Comparison of ENCODE assay signal across 9 mouse cellular contexts in genomic region chr7:93093371-93094058, GRCm38 (mm10). TPM values are rescaled to one million over a fixed set of nuclear protein-coding genes. Genes with fewer than 3 reads are reported as not detected.
DNase-seq lines count a peak whose midpoint lies in the region; ATAC-seq and TF ChIP-seq lines count a peak whose summit lies in the region.
"Had no signal": no experiment of that assay in that cellular context is flagged by ENCODE, and none has a peak within 500 bp of the region (broad histone marks: within the 10 kb centered on the region; RNA-seq: fewer than 3 reads in every experiment).

No protein-coding gene starts in this region.

- no peaks in the 10 kb centered on the region for H3K4me1 ChIP-seq in intestine, embryonic 14.5 days (replicated peaks; ENCODE audit: control insufficient read depth, insufficient read depth, low read length)
- no peaks in the 10 kb centered on the region for H3K4me1 ChIP-seq in intestine, postnatal 0 days (replicated peaks; ENCODE audit: control insufficient read depth, insufficient read depth, low read length)
- H3K4me1 ChIP-seq in forebrain, embryonic 16.5 days (replicated peaks; ENCODE audit: control insufficient read depth, insufficient read depth, low read length) = peaks cover 17% of the 10 kb centered on the region
- H3K4me1 ChIP-seq in heart, postnatal 0 days (ENCODE audit: control insufficient read depth, insufficient read depth) = no peaks in the 10 kb centered on the region
- H3K4me1 ChIP-seq in liver, embryonic 12.5 days = no peaks in the 10 kb centered on the region
- H3K4me1 ChIP-seq in midbrain, postnatal 0 days (ENCODE audit: insufficient read depth, low read length) = no peaks in the 10 kb centered on the region

- H3K36me3 ChIP-seq in intestine, embryonic 14.5 days (ENCODE audit: control insufficient read depth, insufficient read depth, low read length) = no peaks in the 10 kb centered on the region
- H3K36me3 ChIP-seq in intestine, postnatal 0 days (ENCODE audit: control insufficient read depth, insufficient read depth) = no peaks in the 10 kb centered on the region
- H3K36me3 ChIP-seq in forebrain, embryonic 16.5 days (ENCODE audit: control insufficient read depth, insufficient read depth) = no peaks in the 10 kb centered on the region
- no peaks in the 10 kb centered on the region for H3K36me3 ChIP-seq in heart, postnatal 0 days (replicated peaks; ENCODE audit: control insufficient read depth, insufficient read depth, low read length)
- H3K36me3 ChIP-seq in liver, embryonic 12.5 days = no peaks in the 10 kb centered on the region
- H3K36me3 ChIP-seq in midbrain, postnatal 0 days (ENCODE audit: insufficient read depth, low read length) = no peaks in the 10 kb centered on the region

- H3K27me3 ChIP-seq in intestine, embryonic 14.5 days (replicated peaks; ENCODE audit: control insufficient read depth, insufficient read depth, low read length) = no peaks in the 10 kb centered on the region
- H3K27me3 ChIP-seq in intestine, postnatal 0 days (replicated peaks; ENCODE audit: control insufficient read depth, insufficient read depth, low read length) = no peaks in the 10 kb centered on the region
- H3K27me3 ChIP-seq in forebrain, embryonic 16.5 days (replicated peaks; ENCODE audit: control insufficient read depth, insufficient read depth, low read length) = peaks cover 6% of the 10 kb centered on the region; the same call in 1 of the 2 replicates
- H3K27me3 ChIP-seq in heart, postnatal 0 days (ENCODE audit: control insufficient read depth, insufficient read depth, low read length) = no peaks in the 10 kb centered on the region
- no peaks in the 10 kb centered on the region for H3K27me3 ChIP-seq in liver, embryonic 12.5 days (replicated peaks)
- H3K27me3 ChIP-seq in midbrain, postnatal 0 days (ENCODE audit: insufficient read depth, low read length) = no peaks in the 10 kb centered on the region

- H3K9ac ChIP-seq in intestine, embryonic 14.5 days (ENCODE audit: low read length) = no peak overlapping the region
- H3K9ac ChIP-seq in intestine, postnatal 0 days (ENCODE audit: low read depth, low read length) = no peak overlapping the region
- peak overlapping the region; percentile 34 for H3K9ac ChIP-seq in forebrain, embryonic 16.5 days (replicated peaks; ENCODE audit: low read depth, low read length)
- no peak overlapping the region for H3K9ac ChIP-seq in heart, postnatal 0 days (replicated peaks; ENCODE audit: low read depth, low read length)
- H3K9ac ChIP-seq in liver, embryonic 12.5 days = no peak overlapping the region
- H3K9ac ChIP-seq in midbrain, postnatal 0 days (replicated peaks; ENCODE audit: low read length, poor library complexity, severe bottlenecking) = no peak overlapping the region

- no peak for DNase-seq in intestine, embryonic 14.5 days (ENCODE audit: low spot score)
- peak; percentile 66 for DNase-seq in heart, postnatal 0 days (ENCODE audit: low spot score)
- DNase-seq in kidney, postnatal 4 days = peak; percentile 80 to 83
- peak; percentile 94 for DNase-seq in midbrain, postnatal 0 days (ENCODE audit: low spot score)
- peak; percentile 71 for DNase-seq in testis, postnatal 10 days (ENCODE audit: low spot score)

- peak; percentile 34; the same call in 1 of the 2 replicates for TF ChIP-seq EP300 in heart, postnatal 0 days (IDR thresholded peaks at IDR 0.05; ENCODE audit: low read depth)

- H3K4me3 ChIP-seq in intestine, embryonic 14.5 days (ENCODE audit: low read depth, low read length) = no peak overlapping the region
- H3K4me3 ChIP-seq in intestine, postnatal 0 days (ENCODE audit: low read depth, low read length) = no peak overlapping the region
- H3K4me3 ChIP-seq in forebrain, embryonic 16.5 days (replicated peaks; ENCODE audit: low read length) = peak overlapping the region; percentile 1; the same call in 1 of the 2 replicates
- H3K4me3 ChIP-seq in heart, postnatal 0 days (ENCODE audit: low read depth, low read length) = no peak overlapping the region
- H3K4me3 ChIP-seq in liver, embryonic 12.5 days = no peak overlapping the region
- H3K4me3 ChIP-seq in midbrain, postnatal 0 days (ENCODE audit: low read depth, low read length) = peak overlapping the region; percentile 20; the same call in 1 of the 2 replicates
- H3K4me3 ChIP-seq: erythroblast, embryonic 14.5 days had no signal

- H3K4me2 ChIP-seq in intestine, embryonic 14.5 days (ENCODE audit: low read length) = no peak overlapping the region
- no peak overlapping the region for H3K4me2 ChIP-seq in intestine, postnatal 0 days (replicated peaks; ENCODE audit: low read depth)
- H3K4me2 ChIP-seq in forebrain, embryonic 16.5 days (ENCODE audit: low read length) = peak overlapping the region; percentile 44
- H3K4me2 ChIP-seq in heart, postnatal 0 days (ENCODE audit: low read depth, low read length) = 0 out of 2 replicates have a peak overlapping the region, but pooled peaks have one; percentile 5
- peak overlapping the region; percentile 13; the same call in 1 of the 2 replicates for H3K4me2 ChIP-seq in liver, embryonic 12.5 days
- H3K4me2 ChIP-seq in midbrain, postnatal 0 days (ENCODE audit: low read depth, low read length, poor library complexity, severe bottlenecking) = peak overlapping the region; percentile 41

- WGBS in intestine, embryonic 14.5 days = 40% methylated on average over 11 of the region's 11 CpGs
- WGBS in intestine, postnatal 0 days = 40% methylated on average over 11 of the region's 11 CpGs
- WGBS in forebrain, embryonic 16.5 days = under 1% methylated on average over 11 of the region's 11 CpGs
- WGBS in heart, postnatal 0 days = 25% methylated on average over 11 of the region's 11 CpGs
- WGBS in liver, embryonic 12.5 days (ENCODE audit: insufficient replicate concordance) = 32% methylated on average over 11 of the region's 11 CpGs
- WGBS in midbrain, postnatal 0 days = 2% methylated on average over 11 of the region's 11 CpGs

- no peaks in the 10 kb centered on the region for H3K9me3 ChIP-seq in intestine, embryonic 14.5 days (ENCODE audit: control insufficient read depth, low read length)
- H3K9me3 ChIP-seq in intestine, postnatal 0 days (ENCODE audit: control insufficient read depth) = no peaks in the 10 kb centered on the region
- H3K9me3 ChIP-seq in forebrain, embryonic 16.5 days (ENCODE audit: control insufficient read depth, low read length) = no peaks in the 10 kb centered on the region
- no peaks in the 10 kb centered on the region for H3K9me3 ChIP-seq in heart, postnatal 0 days (replicated peaks; ENCODE audit: control insufficient read depth, low read length)
- H3K9me3 ChIP-seq in liver, embryonic 12.5 days (replicated peaks) = no peaks in the 10 kb centered on the region
- H3K9me3 ChIP-seq in midbrain, postnatal 0 days (ENCODE audit: low read length) = no peaks in the 10 kb centered on the region

- TF ChIP-seq CTCF in intestine, postnatal 0 days (IDR thresholded peaks at IDR 0.05; ENCODE audit: low read depth) = no peak
- no peak for TF ChIP-seq CTCF in heart, postnatal 0 days (IDR thresholded peaks at IDR 0.05; ENCODE audit: low read depth)
- TF ChIP-seq CTCF in midbrain, postnatal 0 days (IDR thresholded peaks at IDR 0.05) = peak; percentile 15; the same call in 1 of the 2 replicates

- 0 out of 2 replicates have a peak overlapping the region, but pooled peaks have one; percentile 4 for H3K27ac ChIP-seq in intestine, embryonic 14.5 days (ENCODE audit: low read depth)
- no peak overlapping the region for H3K27ac ChIP-seq in intestine, postnatal 0 days (ENCODE audit: low read depth, low read length)
- H3K27ac ChIP-seq in forebrain, embryonic 16.5 days (ENCODE audit: low read length) = peak overlapping the region; percentile 68
- peak overlapping the region; percentile 52 for H3K27ac ChIP-seq in heart, postnatal 0 days (ENCODE audit: low read depth)
- H3K27ac ChIP-seq in liver, embryonic 12.5 days = no peak overlapping the region
- H3K27ac ChIP-seq in midbrain, postnatal 0 days (ENCODE audit: low read depth, low read length) = peak overlapping the region; percentile 59

- ATAC-seq in intestine, embryonic 14.5 days (replicated peaks; ENCODE audit: low FRiP score, low TSS enrichment, low read depth) = peak; percentile 42; the same call in 1 of the 2 replicates
- ATAC-seq in intestine, postnatal 0 days = no peak
- peak; percentile 90 for ATAC-seq in forebrain, embryonic 16.5 days
- ATAC-seq in heart, postnatal 0 days (ENCODE audit: insufficient read depth, low read depth) = peak; percentile 87
- peak; percentile 55; the same call in 1 of the 2 replicates for ATAC-seq in liver, embryonic 12.5 days
- peak; percentile 86 for ATAC-seq in midbrain, postnatal 0 days (ENCODE audit: low FRiP score)

RNA-seq across cellular contexts. Expression of gene Fam181b, which starts 13.8 kb away (rescaled TPM):
- 4.6 and 5.1 TPM in 2 replicates for polyA plus RNA-seq in intestine, embryonic 14.5 days (2014; fragmentation: Nextera tagmentation; extraction: Ambion mirVana)
- 1.4 and 1.5 TPM in 2 replicates for polyA plus RNA-seq in intestine, postnatal 0 days (2015; fragmentation: Nextera tagmentation; extraction: Ambion mirVana)
- polyA plus RNA-seq in forebrain, embryonic 16.5 days (2015; fragmentation: Nextera tagmentation; extraction: Ambion mirVana) = 23.6 and 27.0 TPM in 2 replicates
- total RNA-seq in heart, postnatal 0 days (2014; rRNA removed; ENCODE audit: low replicate concordance) = 6.0 and 7.5 TPM in 2 replicates
- 3.0 and 3.5 TPM in 2 replicates for polyA plus RNA-seq in heart, postnatal 0 days (2015; fragmentation: Nextera tagmentation; extraction: Ambion mirVana)
- 0.82 and 1.1 TPM in 2 replicates for polyA plus RNA-seq in liver, embryonic 12.5 days (2016; fragmentation: Nextera tagmentation; extraction: Ambion mirVana)
- 59.1 and 61.4 TPM in 2 replicates for total RNA-seq in midbrain, postnatal 0 days (2014; rRNA removed)
- polyA plus RNA-seq in midbrain, postnatal 0 days (2015; fragmentation: Nextera tagmentation; extraction: Ambion mirVana) = 33.5 and 34.2 TPM in 2 replicates
- polyA plus RNA-seq: erythroblast, embryonic 14.5 days had no signal

Comparison
In these comparisons a context has a peak if more than half of its experiments do, and no peak if none do; other contexts are left out.
1. H3K27ac ChIP-seq: peak in intestine, embryonic 14.5 days (single experiment), forebrain, embryonic 16.5 days (single experiment), heart, postnatal 0 days (single experiment) and midbrain, postnatal 0 days (single experiment); none in intestine, postnatal 0 days (single experiment) and liver, embryonic 12.5 days (single experiment).
2. H3K4me2 ChIP-seq: peak in forebrain, embryonic 16.5 days (single experiment), heart, postnatal 0 days (single experiment), liver, embryonic 12.5 days (single experiment) and midbrain, postnatal 0 days (single experiment); none in intestine, embryonic 14.5 days (single experiment) and intestine, postnatal 0 days (single experiment).
3. H3K4me3 ChIP-seq: peak in forebrain, embryonic 16.5 days (single experiment) and midbrain, postnatal 0 days (single experiment); none in intestine, embryonic 14.5 days (single experiment), intestine, postnatal 0 days (single experiment), heart, postnatal 0 days (single experiment) and liver, embryonic 12.5 days (single experiment).